Mouse (Mus musculus) megakaryocyte, embryonic 14.5 days (primary cell): ENCODE results near the gene Krt39. TPM values are rescaled to one million over a fixed set of nuclear protein-coding genes. Genes with fewer than 3 reads are reported as not detected.

Experiments
- H3K27me3 ChIP-seq: replicated peaks from 2 replicates; pipeline ENCODE3; 2012; ENCODE audit warnings: inconsistent platforms
- H3K36me3 ChIP-seq: replicated peaks from 2 replicates; pipeline ENCODE3; 2012; ENCODE audit warnings: low read length, inconsistent platforms, mixed read lengths
- H3K4me1 ChIP-seq: 2 replicates; pipeline ENCODE4 v1.6.1; 2012; ENCODE audit warnings: inconsistent platforms
- H3K4me3 ChIP-seq: replicated peaks from 2 replicates; pipeline ENCODE3; 2012; ENCODE audit warnings: moderate library complexity, mild to moderate bottlenecking, inconsistent platforms
- H3K9me3 ChIP-seq: 2 replicates; pipeline ENCODE4 v1.6.1; 2012; ENCODE audit warnings: inconsistent platforms
- FLI1 ChIP-seq: IDR thresholded peaks from 2 replicates; pipeline ENCODE4 v1.6.1; 2012; ENCODE audit warnings: low read length, inconsistent platforms, mixed read lengths
- GATA1 ChIP-seq: IDR thresholded peaks from 3 replicates; pipeline ENCODE4 v1.6.1; 2012; ENCODE audit warnings: mixed read lengths, low read length, inconsistent platforms, borderline replicate concordance
- polyA plus RNA-seq: library from polyadenylated mRNA; stranded (reverse); fragments of >175 nt; gene quantifications from 2 replicates; pipeline ENCODE4 v1.2.3, GENCODE M21; 2012; ENCODE audit warnings: low replicate concordance; ENCODE audit not compliant: insufficient read depth

Krt39 gene
- polyA plus RNA-seq, 1 experiment, result not detected

GRCm38 (mm10) chr11:99473433-99473832 lies 47.7 kb downstream of the Krt39 start:
- Histone ChIP-seq H3K36me3 (no peaks in the 10 kb centered on the region), H3K9me3 (no peaks in the 10 kb centered on the region), H3K27me3 (no peaks in the 10 kb centered on the region), H3K4me3 (no peak overlapping the region), H3K4me1 (no peaks in the 10 kb centered on the region)
- no peak for TF ChIP-seq GATA1
- TF ChIP-seq FLI1, result no peak

GRCm38 (mm10) chr11:99472405-99472804 lies 48.7 kb downstream of the Krt39 start:
- TF ChIP-seq FLI1 (no peak), GATA1 (no peak)
- Histone ChIP-seq H3K9me3 (no peaks in the 10 kb centered on the region), H3K4me3 (no peak overlapping the region), H3K27me3 (peaks cover 4% of the 10 kb centered on the region), H3K36me3 (no peaks in the 10 kb centered on the region), H3K4me1 (no peaks in the 10 kb centered on the region)

DNA sequence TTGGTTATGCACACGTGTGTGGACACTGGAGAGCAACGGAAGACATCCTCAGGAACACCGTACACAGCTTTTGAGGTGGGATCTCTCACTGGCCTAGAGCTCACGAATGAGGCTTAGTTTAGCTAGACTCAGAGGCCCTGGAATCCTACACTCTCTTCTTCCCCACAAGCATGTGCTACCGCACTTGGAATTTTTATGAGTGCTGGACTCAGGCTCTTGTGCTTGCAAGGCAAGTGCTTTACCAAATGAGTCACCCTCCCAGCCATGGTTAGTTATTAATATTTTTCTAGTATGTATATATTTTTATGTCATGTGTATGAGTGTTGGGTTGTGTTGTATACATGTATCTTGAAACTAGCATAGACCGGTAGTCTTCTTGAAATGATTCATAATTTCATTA lies 49.2 kb downstream of the Krt39 start:
- H3K9me3 ChIP-seq, result no peaks in the 10 kb centered on the region
- H3K4me3 ChIP-seq, result no peak overlapping the region
- no peaks in the 10 kb centered on the region for H3K36me3 ChIP-seq
- TF ChIP-seq FLI1 (no peak), GATA1 (no peak)
- no peaks in the 10 kb centered on the region for H3K4me1 ChIP-seq
- peaks cover 4% of the 10 kb centered on the region for H3K27me3 ChIP-seq

- Histone ChIP-seq H3K36me3 (no peaks in the 10 kb centered on the region), H3K27me3 (peaks cover 6% of the 10 kb centered on the region), H3K9me3 (no peaks in the 10 kb centered on the region), H3K4me3 (no peak overlapping the region), H3K4me1 (no peaks in the 10 kb centered on the region)
- no peak for TF ChIP-seq GATA1
- TF ChIP-seq FLI1, result no peak
Observed at GRCm38 (mm10) chr11:99469228-99469627, 51.9 kb downstream of the Krt39 start.

- H3K36me3 ChIP-seq, result no peaks in the 10 kb centered on the region
- H3K4me1 ChIP-seq, result no peaks in the 10 kb centered on the region
- H3K27me3 ChIP-seq, result peaks cover 6% of the 10 kb centered on the region
- H3K4me3 ChIP-seq, result no peak overlapping the region
- TF ChIP-seq FLI1 (no peak), GATA1 (no peak)
- no peaks in the 10 kb centered on the region for H3K9me3 ChIP-seq
Observed at GRCm38 (mm10) chr11:99468566-99468965, 52.6 kb downstream of the Krt39 start.

GRCm38 (mm10) chr11:99466316-99466715 lies 54.8 kb downstream of the Krt39 start:
- Histone ChIP-seq H3K36me3 (no peaks in the 10 kb centered on the region), H3K4me3 (no peak overlapping the region), H3K9me3 (no peaks in the 10 kb centered on the region), H3K27me3 (peaks cover 6% of the 10 kb centered on the region), H3K4me1 (no peaks in the 10 kb centered on the region)
- TF ChIP-seq GATA1 (no peak), FLI1 (no peak)

GRCm38 (mm10) chr11:99464836-99465235 lies 56.3 kb downstream of the Krt39 start:
- Histone ChIP-seq H3K36me3 (no peaks in the 10 kb centered on the region), H3K4me3 (no peak overlapping the region), H3K27me3 (peaks cover 6% of the 10 kb centered on the region), H3K9me3 (no peaks in the 10 kb centered on the region), H3K4me1 (no peaks in the 10 kb centered on the region)
- no peak for TF ChIP-seq GATA1
- no peak for TF ChIP-seq FLI1

Other genes with a start within 250 kb of the Krt39 start
- not detected in 2 replicates for gene Krt24, start 236.1 kb downstream of the Krt39 start, polyA plus RNA-seq
- gene Krt25, start 198.4 kb downstream of the Krt39 start, polyA plus RNA-seq, result not detected in 2 replicates
- not detected in 2 replicates for gene Krt26, start 183.4 kb downstream of the Krt39 start, polyA plus RNA-seq
- gene Krt27, start 170.2 kb downstream of the Krt39 start, polyA plus RNA-seq, result not detected in 2 replicates
- not detected in 2 replicates for gene Krt28, start 146.4 kb downstream of the Krt39 start, polyA plus RNA-seq
- gene Krt10, start 132.0 kb downstream of the Krt39 start, polyA plus RNA-seq, result 6.6 TPM in 1 of 2 replicates, not detected in the other
- not detected in 2 replicates for gene Krt12, start 99.1 kb downstream of the Krt39 start, polyA plus RNA-seq
- gene Krt20, start 83.2 kb downstream of the Krt39 start, polyA plus RNA-seq, result not detected in 2 replicates
- not detected in 2 replicates for gene Krt23, start 28.2 kb downstream of the Krt39 start, polyA plus RNA-seq
- gene Krt40, start 21.8 kb upstream of the Krt39 start, polyA plus RNA-seq, result not detected in 2 replicates
- gene Krtap3-3, start 29.5 kb upstream of the Krt39 start, polyA plus RNA-seq, result not detected in 2 replicates
- gene Krtap3-2, start 35.5 kb upstream of the Krt39 start, polyA plus RNA-seq, result not detected in 2 replicates
- not detected in 2 replicates for gene Gm11939, start 38.1 kb upstream of the Krt39 start, polyA plus RNA-seq
- gene Krtap3-1, start 45.3 kb upstream of the Krt39 start, polyA plus RNA-seq, result not detected in 2 replicates
- gene Krtap1-5, start 59.7 kb upstream of the Krt39 start, polyA plus RNA-seq, result not detected in 2 replicates
- gene Krtap1-4, start 62.3 kb upstream of the Krt39 start, polyA plus RNA-seq, result not detected in 2 replicates
- not detected in 2 replicates for gene Krtap1-3, start 70.0 kb upstream of the Krt39 start, polyA plus RNA-seq
- gene Krtap9-3, start 76.8 kb upstream of the Krt39 start, polyA plus RNA-seq, result not detected in 2 replicates
- gene Gm11938, start 82.0 kb upstream of the Krt39 start, polyA plus RNA-seq, result not detected in 2 replicates
- gene Gm11937, start 88.9 kb upstream of the Krt39 start, polyA plus RNA-seq, result not detected in 2 replicates
- gene Krtap2-4, start 93.5 kb upstream of the Krt39 start, polyA plus RNA-seq, result not detected in 2 replicates
- not detected in 2 replicates for gene Gm11562, start 99.1 kb upstream of the Krt39 start, polyA plus RNA-seq
- gene Krtap4-1, start 106.9 kb upstream of the Krt39 start, polyA plus RNA-seq, result not detected in 2 replicates
- not detected in 2 replicates for gene Krtap4-2, start 113.7 kb upstream of the Krt39 start, polyA plus RNA-seq
- not detected in 2 replicates for gene Krtap4-7, start 122.8 kb upstream of the Krt39 start, polyA plus RNA-seq
- gene Gm11555, start 128.9 kb upstream of the Krt39 start, polyA plus RNA-seq, result not detected in 2 replicates
- not detected in 2 replicates for gene Gm11563, start 137.6 kb upstream of the Krt39 start, polyA plus RNA-seq
- not detected in 2 replicates for gene Krtap4-6, start 144.6 kb upstream of the Krt39 start, polyA plus RNA-seq
- gene Gm14190, start 169.4 kb upstream of the Krt39 start, polyA plus RNA-seq, result not detected in 2 replicates
- gene Gm14180, start 213.0 kb upstream of the Krt39 start, polyA plus RNA-seq, result not detected in 2 replicates